Mouse (Mus musculus) liver, embryonic 11.5 days (tissue): Measurements from ENCODE around the gene Bscl2. TPM values are rescaled to one million over a fixed set of nuclear protein-coding genes. Genes with fewer than 3 reads are reported as not detected.

ENCODE experiments used
- ATAC-seq: fragments of 200-750 bp; cut with Nextera tagmentation; replicated peaks from 2 replicates; pipeline ENCODE4 v1.8.0; 2017; ENCODE audit warnings: moderate number of reproducible peaks, mild to moderate bottlenecking, moderate TSS enrichment, moderate library complexity; ENCODE audit not compliant: low FRiP score
- DNase-seq: peaks from one replicate; pipeline ENCODE4 v3.0.0-alpha.2; 2017; ENCODE audit warnings: low spot score
- H3K27ac ChIP-seq: fragments of 300-500 bp; sonication (generic); 2 replicates; pipeline ENCODE4 v1.5.1; 2014; ENCODE audit warnings: mild to moderate bottlenecking, low read depth, low read length, control low read depth
- H3K27me3 ChIP-seq: fragments of 300-500 bp; sonication (generic); replicated peaks from 2 replicates; pipeline ENCODE4 v1.6.1; 2014; ENCODE audit warnings: low read length, mixed read lengths; ENCODE audit not compliant: control insufficient read depth, insufficient read depth
- H3K36me3 ChIP-seq: fragments of 300-500 bp; sonication (generic); 2 replicates; pipeline ENCODE4 v1.6.1; 2014; ENCODE audit warnings: mild to moderate bottlenecking, low read length, moderate library complexity, mixed read lengths; ENCODE audit not compliant: control insufficient read depth, insufficient read depth
- H3K4me1 ChIP-seq: fragments of 300-500 bp; sonication (generic); replicated peaks from 2 replicates; pipeline ENCODE4 v1.6.1; 2014; ENCODE audit warnings: low read length, mixed read lengths; ENCODE audit not compliant: control insufficient read depth, insufficient read depth
- H3K4me2 ChIP-seq: fragments of 300-500 bp; sonication (generic); 2 replicates; pipeline ENCODE4 v1.6.1; 2014; ENCODE audit warnings: mild to moderate bottlenecking, control low read depth, moderate library complexity
- H3K4me3 ChIP-seq: fragments of 300-500 bp; sonication (generic); 2 replicates; pipeline ENCODE4 v1.5.1; 2014; ENCODE audit warnings: low read depth, low read length, control low read depth
- H3K9ac ChIP-seq: fragments of 300-500 bp; sonication (generic); 2 replicates; pipeline ENCODE4 v1.6.1; 2014; ENCODE audit warnings: low read depth, low read length, control low read depth
- H3K9me3 ChIP-seq: fragments of 300-500 bp; sonication (generic); 2 replicates; pipeline ENCODE4 v1.6.1; 2016; ENCODE audit warnings: low read length, inconsistent platforms, mixed read lengths; ENCODE audit not compliant: control insufficient read depth
- WGBS: fragments of 180-500 bp; shearing (Covaris S2); extraction: QIAGEN DNeasy Blood & Tissue Kit; methylation state at CpG from one replicate; pipeline ENCODE4 v1.1.7; 2014; 5-methylcytosine and 5-hydroxymethylcytosine counted together
- polyA plus RNA-seq: library from polyadenylated mRNA; unstranded; fragments of >200 nt; fragmentation: Nextera tagmentation; extraction: Ambion mirVana; gene quantifications from 2 replicates; pipeline ENCODE4 v1.2.1, GENCODE M21; 2014

The Bscl2 gene
- polyA plus RNA-seq, 1 experiment from 2014 or later = 52.7 TPM

DNA sequence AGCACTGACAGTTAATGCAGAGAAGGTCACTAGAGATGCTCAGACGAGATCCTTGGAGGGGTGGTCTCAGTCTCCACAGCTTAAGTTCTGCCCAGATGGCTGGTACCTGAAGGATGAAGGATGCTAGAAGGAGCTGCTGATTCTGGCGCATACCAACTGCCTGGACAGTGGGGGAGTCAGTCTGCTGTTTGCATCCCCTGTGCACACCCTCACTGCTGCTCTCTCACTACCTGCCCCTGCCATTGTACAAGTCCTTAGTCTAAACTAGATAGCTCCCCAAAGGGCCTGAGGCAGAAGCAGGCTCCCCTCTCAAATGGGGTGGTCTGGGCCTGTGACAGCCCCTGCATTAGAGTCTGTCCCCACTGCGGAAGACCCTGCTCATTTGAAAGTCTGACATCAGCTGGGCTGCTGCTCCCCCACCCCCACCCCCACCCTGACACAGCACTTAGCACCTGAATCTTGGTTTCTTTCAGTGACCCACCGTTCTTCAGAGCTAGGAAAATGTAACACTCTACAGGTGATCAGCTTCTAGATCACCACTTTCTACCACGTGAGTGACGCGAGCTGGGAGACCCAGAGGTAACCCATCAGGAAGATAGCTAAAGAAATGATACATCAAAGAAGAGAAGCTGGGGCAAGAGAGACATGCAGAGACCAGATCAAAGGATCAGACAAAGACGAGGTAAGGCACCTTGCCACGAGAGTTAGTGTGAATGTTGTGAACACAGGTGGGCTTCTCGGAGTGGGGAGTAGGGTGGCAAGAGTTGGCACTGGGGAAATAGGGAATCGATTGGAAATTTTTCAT lies 2.0 kb downstream of the Bscl2 start, which contains the start of gene Gng3:
Gene Gng3, minus strand, starts transcription at position 92 of the 805 bp plus-strand sequence.
- Histone ChIP-seq H3K4me1 (peaks cover 33% of the 10 kb centered on the region), H3K36me3 (peaks cover 11% of the 10 kb centered on the region), H3K4me2 (peak within 1 kb of the TSS; percentile 99), H3K9me3 (no peaks in the 10 kb centered on the region), H3K27ac (peak within 1 kb of the TSS; percentile 95), H3K27me3 (no peaks in the 10 kb centered on the region), H3K9ac (peak within 1 kb of the TSS; percentile 93), H3K4me3 (peak within 1 kb of the TSS; percentile 65)
- no peak for DNase-seq
- ATAC-seq = no peak
- whole genome bisulfite sequencing = 61% methylated on average over 11 of the region's 11 CpGs

DNA sequence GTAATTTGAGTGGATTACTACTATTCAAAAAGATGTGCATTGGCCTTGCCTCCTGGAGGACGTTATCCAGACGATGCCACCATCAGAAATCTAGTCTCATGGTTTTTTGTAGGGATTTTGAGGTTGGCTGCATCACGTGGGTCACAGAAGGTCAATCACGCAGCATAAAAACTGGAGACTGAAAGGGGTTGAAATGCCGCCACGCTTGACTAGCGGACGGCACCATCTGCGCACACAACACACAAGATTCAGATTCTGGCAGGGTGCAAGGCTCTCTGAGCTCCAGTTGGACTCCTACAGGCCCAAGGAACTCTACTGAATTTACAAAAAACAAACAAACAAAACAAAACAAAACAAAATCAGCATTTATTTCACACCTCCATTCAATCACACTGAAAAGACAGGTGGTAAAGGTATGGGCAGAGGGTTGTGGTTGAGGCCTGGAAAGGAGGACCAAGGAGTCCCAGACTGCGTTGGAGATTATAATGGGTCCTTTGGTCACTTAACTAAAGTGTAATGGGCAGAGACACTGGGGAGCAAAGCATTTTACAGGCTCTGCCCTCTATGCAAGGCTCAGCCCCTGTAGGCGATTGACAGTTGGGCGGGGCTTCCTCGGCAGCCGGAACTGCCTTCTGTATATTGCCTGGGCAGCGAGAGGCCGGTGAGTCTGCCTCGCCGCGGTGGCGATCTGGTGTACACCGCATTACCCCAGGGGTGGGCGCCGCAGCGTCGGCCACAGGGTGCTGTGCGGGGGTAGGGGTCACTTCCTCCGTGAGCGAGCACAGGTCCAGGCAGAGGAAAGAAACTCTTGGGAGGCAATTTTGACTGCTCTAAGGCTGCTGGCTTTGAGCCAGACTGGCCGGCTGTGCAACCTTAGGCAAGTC lies 2.9 kb downstream of the Bscl2 start:
- Histone ChIP-seq H3K27ac (0 out of 2 replicates have a peak overlapping the region, but pooled peaks have one; percentile 46), H3K9ac (peak overlapping the region; percentile 74), H3K27me3 (no peaks in the 10 kb centered on the region), H3K4me3 (peak overlapping the region; percentile 65), H3K4me2 (peak overlapping the region; percentile 75), H3K36me3 (peaks cover 4% of the 10 kb centered on the region; the same call in 1 of the 2 replicates), H3K4me1 (peaks cover 33% of the 10 kb centered on the region), H3K9me3 (no peaks in the 10 kb centered on the region)
- 24% methylated on average over 29 of the region's 29 CpGs for WGBS
- ATAC-seq (peak; percentile 76), DNase-seq (peak; percentile 74)

DNA sequence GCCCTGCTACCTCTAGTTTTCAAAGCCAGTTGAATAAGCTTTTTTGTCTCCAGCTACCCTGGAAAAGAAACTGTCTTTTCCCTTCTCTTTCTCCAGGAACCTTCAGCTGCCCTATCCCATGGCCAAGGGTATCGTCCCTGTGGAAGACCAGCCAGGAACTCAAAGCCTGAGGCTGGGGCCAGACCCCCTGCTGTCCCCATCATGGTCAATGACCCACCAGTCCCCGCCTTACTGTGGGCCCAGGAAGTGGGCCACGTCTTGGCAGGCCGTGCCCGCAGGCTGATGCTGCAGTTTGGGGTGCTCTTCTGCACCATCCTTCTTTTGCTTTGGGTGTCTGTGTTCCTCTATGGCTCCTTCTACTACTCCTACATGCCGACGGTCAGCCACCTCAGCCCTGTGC lies 3.7 kb downstream of the Bscl2 start:
- Histone ChIP-seq H3K4me1 (peaks cover 33% of the 10 kb centered on the region), H3K9ac (peak overlapping the region; percentile 74), H3K4me3 (peak overlapping the region; percentile 65), H3K9me3 (no peaks in the 10 kb centered on the region), H3K36me3 (no peaks in the 10 kb centered on the region), H3K27ac (no peak overlapping the region), H3K4me2 (peak overlapping the region; percentile 75), H3K27me3 (no peaks in the 10 kb centered on the region)
- 81% methylated on average over 7 of the region's 7 CpGs for whole genome bisulfite sequencing
- DNase-seq (no peak), ATAC-seq (no peak)

DNA sequence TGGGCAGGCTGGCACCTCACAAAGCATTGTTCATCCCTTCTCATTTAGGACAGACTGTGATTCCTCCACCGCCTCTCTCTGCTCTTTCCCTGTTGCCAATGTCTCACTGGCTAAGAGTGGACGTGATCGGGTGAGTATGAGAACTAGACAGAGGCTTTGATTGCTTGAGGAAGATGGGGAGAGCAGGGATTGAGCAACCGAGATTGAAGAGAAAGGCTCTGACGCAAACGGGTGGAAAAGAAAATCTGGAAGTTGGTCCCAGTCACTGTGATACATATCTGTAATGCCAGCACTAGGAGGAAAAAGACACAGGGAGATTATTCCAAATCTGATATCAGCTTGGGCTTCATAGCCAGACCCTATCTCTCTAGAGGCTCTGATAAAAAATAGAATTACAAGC lies 5.7 kb downstream of the Bscl2 start:
- H3K4me3 ChIP-seq = no peak overlapping the region
- H3K4me2 ChIP-seq = no peak overlapping the region
- no peak overlapping the region for H3K9ac ChIP-seq
- no peak for ATAC-seq
- peaks cover 30% of the 10 kb centered on the region for H3K4me1 ChIP-seq
- H3K9me3 ChIP-seq = no peaks in the 10 kb centered on the region
- WGBS = 76% methylated on average over 6 of the region's 6 CpGs
- DNase-seq = no peak
- H3K27ac ChIP-seq = no peak overlapping the region
- no peaks in the 10 kb centered on the region for H3K27me3 ChIP-seq
- H3K36me3 ChIP-seq = peaks cover 6% of the 10 kb centered on the region; the same call in 1 of the 2 replicates

DNA sequence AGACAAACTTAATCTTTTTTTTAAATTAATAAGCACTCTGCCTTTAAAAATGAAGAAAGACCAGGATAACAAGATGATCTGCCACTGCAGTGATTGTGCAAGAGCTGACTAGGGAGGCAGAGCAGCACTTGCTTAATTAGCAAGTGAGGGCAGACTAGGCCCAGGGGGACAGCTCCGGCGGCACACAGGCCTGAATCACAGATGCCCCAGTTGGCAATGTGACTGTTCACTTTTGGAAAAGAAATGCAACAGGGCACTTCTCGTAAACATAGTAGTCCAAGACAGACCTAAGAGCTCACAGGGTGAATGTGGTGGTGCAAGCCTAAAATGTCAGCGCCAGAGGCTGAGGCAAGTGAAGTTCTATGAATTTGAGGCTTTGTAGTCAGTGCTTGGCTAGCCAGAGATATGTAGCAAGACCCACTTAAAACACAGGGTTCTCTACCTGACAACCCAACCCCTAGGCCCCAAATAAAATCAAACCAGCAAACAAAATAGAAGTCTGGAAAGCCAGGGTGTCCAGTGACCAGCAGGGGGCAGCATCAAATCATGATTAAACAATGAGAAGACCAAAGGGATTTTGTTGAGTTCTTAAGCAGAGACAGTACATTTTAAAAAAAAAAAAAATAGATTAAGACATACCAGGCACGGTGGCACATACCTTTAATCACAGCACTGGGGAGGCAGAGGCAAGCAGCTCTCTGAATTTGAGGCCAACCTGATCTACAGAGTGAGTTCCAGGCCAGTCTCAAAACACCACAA lies 7.3 kb downstream of the Bscl2 start:
- H3K4me1 ChIP-seq = peaks cover 14% of the 10 kb centered on the region
- H3K27ac ChIP-seq = no peak overlapping the region
- no peak for ATAC-seq
- peaks cover 8% of the 10 kb centered on the region; the same call in 1 of the 2 replicates for H3K36me3 ChIP-seq
- H3K4me2 ChIP-seq = no peak overlapping the region
- 67% methylated on average over 5 of the region's 5 CpGs for WGBS
- DNase-seq = peak; percentile 71
- no peaks in the 10 kb centered on the region for H3K27me3 ChIP-seq
- no peak overlapping the region for H3K4me3 ChIP-seq
- no peak overlapping the region for H3K9ac ChIP-seq
- no peaks in the 10 kb centered on the region for H3K9me3 ChIP-seq

DNA sequence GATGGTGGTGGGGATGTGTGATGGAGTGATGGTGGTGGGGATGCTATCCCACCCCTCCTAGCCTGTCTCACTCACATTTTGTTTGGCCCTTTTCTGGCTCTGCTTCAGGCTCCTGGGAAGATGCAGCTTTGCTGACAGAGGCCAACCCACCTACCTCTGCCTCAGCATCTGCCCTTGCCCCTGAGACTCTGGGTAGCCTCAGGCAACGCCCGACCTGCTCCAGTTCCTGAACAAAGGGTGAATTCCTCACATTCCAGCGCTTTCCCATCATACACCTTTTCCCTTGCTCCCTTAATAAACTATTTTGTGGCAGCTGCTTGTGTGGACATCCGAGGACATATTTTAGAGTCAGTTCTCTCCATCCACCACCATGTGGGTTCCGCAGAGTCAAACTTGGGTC lies 11.1 kb downstream of the Bscl2 start:
- Histone ChIP-seq H3K4me1 (no peaks in the 10 kb centered on the region), H3K27me3 (no peaks in the 10 kb centered on the region), H3K4me3 (no peak overlapping the region), H3K9me3 (no peaks in the 10 kb centered on the region), H3K4me2 (no peak overlapping the region), H3K27ac (no peak overlapping the region), H3K9ac (no peak overlapping the region), H3K36me3 (peaks cover 8% of the 10 kb centered on the region; the same call in 1 of the 2 replicates)
- no peak for ATAC-seq
- DNase-seq = no peak
- WGBS = 80% methylated on average over 5 of the region's 5 CpGs

GRCm38 (mm10) chr19:8850402-8850901 lies 13.2 kb downstream of the Bscl2 start, which contains the start of gene Lrrn4cl:
Lrrn4cl (plus strand) TSS chr19:8850768.
- DNase-seq (no peak), ATAC-seq (0 out of 2 replicates have a peak, but pooled peaks have one; percentile 26)
- H3K9me3 ChIP-seq = no peaks in the 10 kb centered on the region
- no peaks in the 10 kb centered on the region for H3K27me3 ChIP-seq
- H3K9ac ChIP-seq = no peak within 1 kb of the TSS
- no peak within 1 kb of the TSS for H3K4me3 ChIP-seq
- H3K27ac ChIP-seq = no peak within 1 kb of the TSS
- WGBS = 48% methylated on average over 7 of the region's 7 CpGs
- peaks cover 8% of the 10 kb centered on the region; the same call in 1 of the 2 replicates for H3K36me3 ChIP-seq
- peak within 1 kb of the TSS; percentile 10; the same call in 1 of the 2 replicates for H3K4me2 ChIP-seq
- H3K4me1 ChIP-seq = no peaks in the 10 kb centered on the region

GRCm38 (mm10) chr19:8851639-8852038 lies 14.4 kb downstream of the Bscl2 start:
- Histone ChIP-seq H3K4me3 (no peak overlapping the region), H3K4me1 (no peaks in the 10 kb centered on the region), H3K27me3 (no peaks in the 10 kb centered on the region), H3K4me2 (peak overlapping the region; percentile 10; the same call in 1 of the 2 replicates), H3K36me3 (peaks cover 8% of the 10 kb centered on the region; the same call in 1 of the 2 replicates), H3K27ac (no peak overlapping the region), H3K9ac (no peak overlapping the region), H3K9me3 (no peaks in the 10 kb centered on the region)
- WGBS = 44% methylated on average over 7 of the region's 7 CpGs
- no peak for DNase-seq
- ATAC-seq = no peak
